Mouse (Mus musculus) MEL (cell line): ENCODE measurements around the gene Smc4.

Experiments used
- CHD2 ChIP-seq: IDR thresholded peaks from 2 replicates; pipeline ENCODE4 v1.6.1; 2011; ENCODE audit warnings: low read length, improper control_type of control experiment
- CTCF ChIP-seq, 3 experiments: IDR thresholded peaks in 2 of 3; conservative IDR thresholded peaks in 1 of 3; 2 replicates each; pipeline ENCODE4 v1.5.1; 2011 to 2012; ENCODE audit warnings: low read length in 3 of 3, low read depth in 2 of 3, mild to moderate bottlenecking in 2 of 3, improper control_type of control experiment in 1 of 3, inconsistent platforms in 1 of 3, mixed read lengths in 1 of 3, moderate library complexity in 1 of 3; ENCODE audit not compliant: control insufficient read depth in 1 of 3, insufficient read depth in 1 of 3, poor library complexity in 1 of 3, severe bottlenecking in 1 of 3
- E2F4 ChIP-seq: IDR thresholded peaks from 2 replicates; pipeline ENCODE4 v1.6.1; 2011; ENCODE audit warnings: low read depth, low read length, improper control_type of control experiment, borderline replicate concordance
- EP300 ChIP-seq, 2 experiments: IDR thresholded peaks; 2 replicates each; pipeline ENCODE4 v1.6.1; 2011; ENCODE audit warnings: improper control_type of control experiment in 2 of 2, low read length in 2 of 2, low read depth in 1 of 2, mild to moderate bottlenecking in 1 of 2
- HCFC1 ChIP-seq: IDR thresholded peaks from 2 replicates; pipeline ENCODE4 v1.6.1; 2012; ENCODE audit warnings: low read depth, mild to moderate bottlenecking, inconsistent platforms, low read length, improper control_type of control experiment, moderate library complexity
- KAT2A ChIP-seq: conservative IDR thresholded peaks from 2 replicates; pipeline ENCODE4 v1.6.1; 2012; ENCODE audit warnings: low read depth, low read length, improper control_type of control experiment, inconsistent platforms
- MAZ ChIP-seq: IDR thresholded peaks from 2 replicates; pipeline ENCODE4 v1.6.1; 2012; ENCODE audit warnings: low read depth, mild to moderate bottlenecking, inconsistent platforms, low read length, improper control_type of control experiment
- POLR2AphosphoS2 ChIP-seq: IDR thresholded peaks from 2 replicates; pipeline ENCODE4 v1.6.1; 2011; ENCODE audit warnings: low read length, improper control_type of control experiment
- ZMIZ1 ChIP-seq: IDR thresholded peaks from 2 replicates; pipeline ENCODE4 v1.6.1; 2012; ENCODE audit warnings: low read depth, mild to moderate bottlenecking, inconsistent platforms, low read length, improper control_type of control experiment, moderate library complexity

DNA sequence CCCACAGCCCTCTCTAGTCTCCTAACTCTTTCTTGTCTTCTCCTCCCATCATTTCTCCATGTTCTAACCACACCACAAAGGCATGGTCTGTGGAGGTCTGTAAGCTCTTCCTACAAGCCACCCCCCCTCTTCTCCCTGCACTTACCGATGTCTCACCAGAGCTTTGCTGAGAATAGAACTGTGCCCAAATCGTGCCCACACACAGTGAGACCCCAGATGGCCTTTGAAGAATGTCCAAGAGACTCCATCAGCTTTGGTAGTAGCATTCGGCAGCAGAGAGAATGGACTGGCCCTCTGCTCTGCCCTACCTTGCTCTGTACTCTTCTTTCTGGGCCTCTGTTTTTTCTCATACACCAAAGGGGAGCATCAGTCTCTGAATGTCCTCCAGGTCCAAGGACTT lies 51.3 kb downstream of the Smc4 start:
- TF ChIP-seq POLR2AphosphoS2 (no peak), CTCF (IDR thresholded peaks at IDR 0.05 in 2 of 3, conservative IDR thresholded peaks at IDR 0.05 in 1 of 3; ENCODE audit: control insufficient read depth in 1 of 3, insufficient read depth in 1 of 3, low read depth in 2 of 3, low read length in 3 of 3, poor library complexity in 1 of 3, severe bottlenecking in 1 of 3) (no peak), MAZ (no peak), ZMIZ1 (no peak), HCFC1 (no peak), E2F4 (no peak), EP300 (IDR thresholded peaks at IDR 0.05; ENCODE audit: low read depth in 1 of 2, low read length in 2 of 2) (no peak), CHD2 (no peak), KAT2A (no peak)
